Mouse (Mus musculus): ENCODE data around the gene Ptpra. TPM values are rescaled to one million over a fixed set of nuclear protein-coding genes. Genes with fewer than 3 reads are reported as not detected.

The Ptpra gene
- total RNA-seq, 2 experiments from 2014 or later: 68.9 to 138 TPM

GRCm38 (mm10) chr2:130538876-130539546 is 88.9 kb downstream of the Ptpra start:
- peak; percentile 24 for ATAC-seq (replicated peaks; ENCODE audit: poor library complexity, severe bottlenecking)

GRCm38 (mm10) chr2:130540266-130540665 is 90.2 kb downstream of the Ptpra start:
- peak; percentile 60 for ATAC-seq (replicated peaks; ENCODE audit: poor library complexity, severe bottlenecking)

GRCm38 (mm10) chr2:130546957-130547356 is 96.9 kb downstream of the Ptpra start:
- ATAC-seq (replicated peaks; ENCODE audit: poor library complexity, severe bottlenecking): no peak

- no peak for ATAC-seq (replicated peaks; ENCODE audit: poor library complexity, severe bottlenecking)
These were observed 104.8 kb downstream of the Ptpra start for GRCm38 (mm10) chr2:130554841-130555240.

- no peak for ATAC-seq (replicated peaks; ENCODE audit: poor library complexity, severe bottlenecking)
These were observed 106.2 kb downstream of the Ptpra start for GRCm38 (mm10) chr2:130556292-130556691.

GRCm38 (mm10) chr2:130557462-130557861 is 107.4 kb downstream of the Ptpra start:
- no peak for ATAC-seq (replicated peaks; ENCODE audit: poor library complexity, severe bottlenecking)

- no peak for ATAC-seq (replicated peaks; ENCODE audit: poor library complexity, severe bottlenecking)
These were observed 107.9 kb downstream of the Ptpra start for GRCm38 (mm10) chr2:130558015-130558414.

GRCm38 (mm10) chr2:130563212-130564055 is 113.4 kb downstream of the Ptpra start, which contains the start of gene Mrps26:
Gene Mrps26 (plus strand): TSS chr2:130563742.
- ATAC-seq (replicated peaks; ENCODE audit: poor library complexity, severe bottlenecking): peak; percentile 98

- peak; percentile 18 for ATAC-seq (replicated peaks; ENCODE audit: poor library complexity, severe bottlenecking)
These were observed 114.0 kb downstream of the Ptpra start for GRCm38 (mm10) chr2:130564063-130564462.

- no peak for ATAC-seq (replicated peaks; ENCODE audit: poor library complexity, severe bottlenecking)
These were observed 114.9 kb downstream of the Ptpra start for GRCm38 (mm10) chr2:130564983-130565382.

- ATAC-seq (replicated peaks; ENCODE audit: poor library complexity, severe bottlenecking): no peak
These were observed 118.8 kb downstream of the Ptpra start for GRCm38 (mm10) chr2:130568921-130569320.

- ATAC-seq (replicated peaks; ENCODE audit: poor library complexity, severe bottlenecking): no peak
These were observed 119.8 kb downstream of the Ptpra start for GRCm38 (mm10) chr2:130569926-130570325.

- no peak for ATAC-seq (replicated peaks; ENCODE audit: poor library complexity, severe bottlenecking)
These were observed 124.9 kb downstream of the Ptpra start for GRCm38 (mm10) chr2:130574960-130575359.

- no peak for ATAC-seq (replicated peaks; ENCODE audit: poor library complexity, severe bottlenecking)
These were observed 125.8 kb downstream of the Ptpra start, which contains the start of gene Oxt for GRCm38 (mm10) chr2:130575873-130576272. Gene Oxt (plus strand): TSS chr2:130576173.

GRCm38 (mm10) chr2:130576564-130576963 is 126.5 kb downstream of the Ptpra start:
- peak; percentile 16; the same call in 1 of the 2 replicates for ATAC-seq (replicated peaks; ENCODE audit: poor library complexity, severe bottlenecking)

GRCm38 (mm10) chr2:130577021-130577420 is 126.9 kb downstream of the Ptpra start:
- ATAC-seq (replicated peaks; ENCODE audit: poor library complexity, severe bottlenecking): no peak

GRCm38 (mm10) chr2:130577632-130578031 is 127.6 kb downstream of the Ptpra start:
- ATAC-seq (replicated peaks; ENCODE audit: poor library complexity, severe bottlenecking): peak; percentile 61

GRCm38 (mm10) chr2:130578148-130578547 is 128.1 kb downstream of the Ptpra start:
- peak; percentile 57 for ATAC-seq (replicated peaks; ENCODE audit: poor library complexity, severe bottlenecking)

GRCm38 (mm10) chr2:130579791-130580190 is 129.7 kb downstream of the Ptpra start:
- ATAC-seq (replicated peaks; ENCODE audit: poor library complexity, severe bottlenecking): peak; percentile 37

GRCm38 (mm10) chr2:130581201-130581600 is 131.1 kb downstream of the Ptpra start:
- ATAC-seq (replicated peaks; ENCODE audit: poor library complexity, severe bottlenecking): no peak

- no peak for ATAC-seq (replicated peaks; ENCODE audit: poor library complexity, severe bottlenecking)
These were observed 132.5 kb downstream of the Ptpra start, which contains the start of gene Avp for GRCm38 (mm10) chr2:130582552-130582951. Gene Avp (minus strand): TSS chr2:130582554.

Measured in granulocyte monocyte progenitor cell, adult 5-6 weeks (primary cell).